Mouse (Mus musculus): ENCODE data around the gene Tifa. TPM values are rescaled to one million over a fixed set of nuclear protein-coding genes. Genes with fewer than 3 reads are reported as not detected.

Tifa gene
- polyA plus RNA-seq, 1 experiment: 0.54 TPM

- H3K36me3 ChIP-seq (ENCODE audit: control insufficient read depth, insufficient read depth, low read length, poor library complexity, severe bottlenecking): peaks cover 21% of the 10 kb centered on the region
- no peak overlapping the region for H3K27ac ChIP-seq (ENCODE audit: insufficient read depth, low read length)
- H3K4me1 ChIP-seq (ENCODE audit: control insufficient read depth, insufficient read depth, low read length): no peaks in the 10 kb centered on the region
- H3K9ac ChIP-seq (ENCODE audit: low read depth, poor library complexity, severe bottlenecking): no peak overlapping the region
- no peak overlapping the region for H3K4me3 ChIP-seq (ENCODE audit: low read depth, low read length)
- TF ChIP-seq POLR2A (IDR thresholded peaks at IDR 0.05; ENCODE audit: insufficient read depth, low read length): no peak
- no peak for TF ChIP-seq EP300 (IDR thresholded peaks at IDR 0.05; ENCODE audit: insufficient read depth, low read depth, low read length)
- no peak for TF ChIP-seq CTCF (IDR thresholded peaks at IDR 0.05; ENCODE audit: low read depth, low read length)
- H3K27me3 ChIP-seq (ENCODE audit: control insufficient read depth, insufficient read depth, low read length, poor library complexity, severe bottlenecking): no peaks in the 10 kb centered on the region
- H3K9me3 ChIP-seq (replicated peaks; ENCODE audit: control insufficient read depth, insufficient read depth, low read length, poor library complexity, severe bottlenecking): no peaks in the 10 kb centered on the region
Observed at GRCm38 (mm10) chr3:127805991-127806390, 16.4 kb downstream of the Tifa start.

- TF ChIP-seq EP300 (IDR thresholded peaks at IDR 0.05; ENCODE audit: insufficient read depth, low read depth, low read length) (no peak), CTCF (IDR thresholded peaks at IDR 0.05; ENCODE audit: low read depth, low read length) (no peak), POLR2A (IDR thresholded peaks at IDR 0.05; ENCODE audit: insufficient read depth, low read length) (no peak)
- H3K36me3 ChIP-seq (ENCODE audit: control insufficient read depth, insufficient read depth, low read length, poor library complexity, severe bottlenecking): peaks cover 32% of the 10 kb centered on the region
- H3K9me3 ChIP-seq (replicated peaks; ENCODE audit: control insufficient read depth, insufficient read depth, low read length, poor library complexity, severe bottlenecking): no peaks in the 10 kb centered on the region
Observed at GRCm38 (mm10) chr3:127807846-127808245, 18.2 kb downstream of the Tifa start.

GRCm38 (mm10) chr3:127809103-127809502, 19.5 kb downstream of the Tifa start:
- no peak overlapping the region for H3K4me3 ChIP-seq (ENCODE audit: low read depth, low read length)
- no peak overlapping the region for H3K9ac ChIP-seq (ENCODE audit: low read depth, poor library complexity, severe bottlenecking)
- no peaks in the 10 kb centered on the region for H3K4me1 ChIP-seq (ENCODE audit: control insufficient read depth, insufficient read depth, low read length)
- H3K9me3 ChIP-seq (replicated peaks; ENCODE audit: control insufficient read depth, insufficient read depth, low read length, poor library complexity, severe bottlenecking): no peaks in the 10 kb centered on the region
- H3K27me3 ChIP-seq (ENCODE audit: control insufficient read depth, insufficient read depth, low read length, poor library complexity, severe bottlenecking): no peaks in the 10 kb centered on the region
- H3K27ac ChIP-seq (ENCODE audit: insufficient read depth, low read length): no peak overlapping the region
- H3K36me3 ChIP-seq (ENCODE audit: control insufficient read depth, insufficient read depth, low read length, poor library complexity, severe bottlenecking): peaks cover 37% of the 10 kb centered on the region
- TF ChIP-seq EP300 (IDR thresholded peaks at IDR 0.05; ENCODE audit: insufficient read depth, low read depth, low read length) (no peak), CTCF (IDR thresholded peaks at IDR 0.05; ENCODE audit: low read depth, low read length) (no peak), POLR2A (IDR thresholded peaks at IDR 0.05; ENCODE audit: insufficient read depth, low read length) (no peak)

More at GRCm38 (mm10) chr3:127807846-127808245, 18.2 kb downstream of the Tifa start:
- H3K27me3 ChIP-seq (ENCODE audit: control insufficient read depth, insufficient read depth, low read length, poor library complexity, severe bottlenecking): no peaks in the 10 kb centered on the region
- no peak overlapping the region for H3K4me3 ChIP-seq (ENCODE audit: low read depth, low read length)
- H3K9ac ChIP-seq (ENCODE audit: low read depth, poor library complexity, severe bottlenecking): no peak overlapping the region
- H3K4me1 ChIP-seq (ENCODE audit: control insufficient read depth, insufficient read depth, low read length): no peaks in the 10 kb centered on the region
- H3K27ac ChIP-seq (ENCODE audit: insufficient read depth, low read length): no peak overlapping the region

GRCm38 (mm10) chr3:127817120-127817683, 27.6 kb downstream of the Tifa start:
- no peaks in the 10 kb centered on the region for H3K9me3 ChIP-seq (replicated peaks; ENCODE audit: control insufficient read depth, insufficient read depth, low read length, poor library complexity, severe bottlenecking)
- peaks cover 18% of the 10 kb centered on the region for H3K36me3 ChIP-seq (ENCODE audit: control insufficient read depth, insufficient read depth, low read length, poor library complexity, severe bottlenecking)
- no peak overlapping the region for H3K9ac ChIP-seq (ENCODE audit: low read depth, poor library complexity, severe bottlenecking)
- H3K27me3 ChIP-seq (ENCODE audit: control insufficient read depth, insufficient read depth, low read length, poor library complexity, severe bottlenecking): no peaks in the 10 kb centered on the region
- TF ChIP-seq POLR2A (IDR thresholded peaks at IDR 0.05; ENCODE audit: insufficient read depth, low read length) (no peak), EP300 (IDR thresholded peaks at IDR 0.05; ENCODE audit: insufficient read depth, low read depth, low read length) (no peak), CTCF (IDR thresholded peaks at IDR 0.05; ENCODE audit: low read depth, low read length) (no peak)
- H3K4me3 ChIP-seq (ENCODE audit: low read depth, low read length): no peak overlapping the region
- no peaks in the 10 kb centered on the region for H3K4me1 ChIP-seq (ENCODE audit: control insufficient read depth, insufficient read depth, low read length)
- no peak overlapping the region for H3K27ac ChIP-seq (ENCODE audit: insufficient read depth, low read length)

GRCm38 (mm10) chr3:127818694-127819663, 29.4 kb downstream of the Tifa start:
- H3K9me3 ChIP-seq (replicated peaks; ENCODE audit: control insufficient read depth, insufficient read depth, low read length, poor library complexity, severe bottlenecking): no peaks in the 10 kb centered on the region
- peaks cover 11% of the 10 kb centered on the region; the same call in 1 of the 2 replicates for H3K36me3 ChIP-seq (ENCODE audit: control insufficient read depth, insufficient read depth, low read length, poor library complexity, severe bottlenecking)
- no peaks in the 10 kb centered on the region for H3K27me3 ChIP-seq (ENCODE audit: control insufficient read depth, insufficient read depth, low read length, poor library complexity, severe bottlenecking)
- H3K9ac ChIP-seq (ENCODE audit: low read depth, poor library complexity, severe bottlenecking): no peak overlapping the region
- TF ChIP-seq EP300 (IDR thresholded peaks at IDR 0.05; ENCODE audit: insufficient read depth, low read depth, low read length) (no peak), CTCF (IDR thresholded peaks at IDR 0.05; ENCODE audit: low read depth, low read length) (no peak), POLR2A (IDR thresholded peaks at IDR 0.05; ENCODE audit: insufficient read depth, low read length) (no peak)
- H3K4me1 ChIP-seq (ENCODE audit: control insufficient read depth, insufficient read depth, low read length): no peaks in the 10 kb centered on the region
- H3K4me3 ChIP-seq (ENCODE audit: low read depth, low read length): no peak overlapping the region
- H3K27ac ChIP-seq (ENCODE audit: insufficient read depth, low read length): no peak overlapping the region
